Mouse (Mus musculus) common myeloid progenitor, adult 5-6 weeks (primary cell): ENCODE measurements around the gene Ccdc152. TPM values are rescaled to one million over a fixed set of nuclear protein-coding genes. Genes with fewer than 3 reads are reported as not detected.

Experiments used
- ATAC-seq: replicated peaks from 2 replicates; pipeline ENCODE4 v1.8.0; 2016; ENCODE audit warnings: low read depth, mild to moderate bottlenecking, moderate TSS enrichment, inconsistent platforms; ENCODE audit not compliant: poor library complexity, severe bottlenecking
- total RNA-seq: library from RNA; stranded (forward); fragments of 200-1000, 187-1606 nt; gene quantifications from 2 replicates; pipeline ENCODE4 v1.2.3, GENCODE M21; 2017

Gene Ccdc152
- 0.91 and 1.1 TPM in 2 replicates for total RNA-seq

- no peak for ATAC-seq
These were observed at the start of gene Ccdc152 for GRCm38 (mm10) chr15:3303426-3303825. Gene Ccdc152, minus strand, starts transcription at chr15:3303526.

GRCm38 (mm10) chr15:3349306-3350064, 46.2 kb upstream of the Ccdc152 start:
- 0 out of 2 replicates have a peak, but pooled peaks have one; percentile 25 for ATAC-seq

GRCm38 (mm10) chr15:3346682-3347081, 43.4 kb upstream of the Ccdc152 start:
- ATAC-seq, result no peak

- no peak for ATAC-seq
These were observed 41.2 kb upstream of the Ccdc152 start for GRCm38 (mm10) chr15:3344555-3344954.

GRCm38 (mm10) chr15:3341806-3342582, 38.7 kb upstream of the Ccdc152 start:
- ATAC-seq, result no peak

- no peak for ATAC-seq
These were observed 36.5 kb upstream of the Ccdc152 start for GRCm38 (mm10) chr15:3339847-3340246.

- ATAC-seq, result no peak
These were observed 29.2 kb upstream of the Ccdc152 start for GRCm38 (mm10) chr15:3332517-3332916.

GRCm38 (mm10) chr15:3331813-3332212, 28.5 kb upstream of the Ccdc152 start:
- no peak for ATAC-seq

- no peak for ATAC-seq
These were observed 27.0 kb upstream of the Ccdc152 start for GRCm38 (mm10) chr15:3330291-3330690.

GRCm38 (mm10) chr15:3323041-3323440, 19.7 kb upstream of the Ccdc152 start:
- ATAC-seq, result no peak

GRCm38 (mm10) chr15:3319929-3320328, 16.6 kb upstream of the Ccdc152 start:
- ATAC-seq, result no peak

- ATAC-seq, result no peak
These were observed 13.3 kb upstream of the Ccdc152 start for GRCm38 (mm10) chr15:3316617-3317016.

GRCm38 (mm10) chr15:3312937-3313336, 9.6 kb upstream of the Ccdc152 start:
- ATAC-seq, result no peak

- no peak for ATAC-seq
These were observed 6.5 kb upstream of the Ccdc152 start for GRCm38 (mm10) chr15:3309856-3310255.

GRCm38 (mm10) chr15:3300361-3301100, 2.8 kb downstream of the Ccdc152 start:
- ATAC-seq, result no peak

GRCm38 (mm10) chr15:3297615-3298014, 5.7 kb downstream of the Ccdc152 start:
- ATAC-seq, result no peak

- ATAC-seq, result no peak
These were observed 7.3 kb downstream of the Ccdc152 start for GRCm38 (mm10) chr15:3295986-3296385.

- ATAC-seq, result peak; percentile 67
These were observed 9.8 kb downstream of the Ccdc152 start for GRCm38 (mm10) chr15:3293477-3293876.

- 0 out of 2 replicates have a peak, but pooled peaks have one; percentile 13 for ATAC-seq
These were observed 12.9 kb downstream of the Ccdc152 start for GRCm38 (mm10) chr15:3290435-3290834.

GRCm38 (mm10) chr15:3286032-3286431, 17.3 kb downstream of the Ccdc152 start:
- ATAC-seq, result no peak

- ATAC-seq, result no peak
These were observed 21.6 kb downstream of the Ccdc152 start for GRCm38 (mm10) chr15:3281737-3282136.
